Mouse (Mus musculus) Patski (cell line): ENCODE results near the gene Nosip. TPM values are rescaled to one million over a fixed set of nuclear protein-coding genes. Genes with fewer than 3 reads are reported as not detected.

ENCODE experiments used
- ATAC-seq: fragments of 100-300 bp; one replicate; pipeline ENCODE4 v1.8.0; 2021
- CTCF ChIA-PET: fragments of 350-600 bp; sonication (Branson Sonifier 250); formaldehyde crosslinking; loops from one replicate; lab custom pipeline; 2022; ENCODE audit warnings: inconsistent platforms; lab: Charles Lee
- POLR2A ChIA-PET: fragments of 350-600 bp; sonication (Branson Sonifier 250); formaldehyde crosslinking; loops from one replicate; lab custom pipeline; 2022; ENCODE audit warnings: antibody characterized with exemption, inconsistent platforms; lab: Charles Lee
- DNase-seq: peaks from one replicate; pipeline ENCODE4 v3.0.0-alpha.2; 2011; ENCODE audit warnings: low read depth, low spot score
- H3K27me3 ChIP-seq: fragments of 371-371 bp; one replicate; pipeline ENCODE4 v1.5.1; 2021
- CTCF ChIP-seq: fragments of 100-300 bp; IDR thresholded peaks from one replicate; pipeline ENCODE4 v1.5.1; 2021
- in situ Hi-C: fragments of 300-500 bp; cut with MboI; formaldehyde crosslinking; loops from 3 replicates; pipeline ENCODE4 v1.11.1; 2018; ENCODE audit warnings: low pct_unique_long_range_greater_than_20kb, mixed read lengths
- polyA plus RNA-seq: library from polyadenylated mRNA; unstranded; gene quantifications from one replicate; pipeline ENCODE4 v1.2.3, GENCODE M21; 2021

Gene Nosip
- polyA plus RNA-seq, 1 experiment from 2014 or later: 77.4 TPM

DNA sequence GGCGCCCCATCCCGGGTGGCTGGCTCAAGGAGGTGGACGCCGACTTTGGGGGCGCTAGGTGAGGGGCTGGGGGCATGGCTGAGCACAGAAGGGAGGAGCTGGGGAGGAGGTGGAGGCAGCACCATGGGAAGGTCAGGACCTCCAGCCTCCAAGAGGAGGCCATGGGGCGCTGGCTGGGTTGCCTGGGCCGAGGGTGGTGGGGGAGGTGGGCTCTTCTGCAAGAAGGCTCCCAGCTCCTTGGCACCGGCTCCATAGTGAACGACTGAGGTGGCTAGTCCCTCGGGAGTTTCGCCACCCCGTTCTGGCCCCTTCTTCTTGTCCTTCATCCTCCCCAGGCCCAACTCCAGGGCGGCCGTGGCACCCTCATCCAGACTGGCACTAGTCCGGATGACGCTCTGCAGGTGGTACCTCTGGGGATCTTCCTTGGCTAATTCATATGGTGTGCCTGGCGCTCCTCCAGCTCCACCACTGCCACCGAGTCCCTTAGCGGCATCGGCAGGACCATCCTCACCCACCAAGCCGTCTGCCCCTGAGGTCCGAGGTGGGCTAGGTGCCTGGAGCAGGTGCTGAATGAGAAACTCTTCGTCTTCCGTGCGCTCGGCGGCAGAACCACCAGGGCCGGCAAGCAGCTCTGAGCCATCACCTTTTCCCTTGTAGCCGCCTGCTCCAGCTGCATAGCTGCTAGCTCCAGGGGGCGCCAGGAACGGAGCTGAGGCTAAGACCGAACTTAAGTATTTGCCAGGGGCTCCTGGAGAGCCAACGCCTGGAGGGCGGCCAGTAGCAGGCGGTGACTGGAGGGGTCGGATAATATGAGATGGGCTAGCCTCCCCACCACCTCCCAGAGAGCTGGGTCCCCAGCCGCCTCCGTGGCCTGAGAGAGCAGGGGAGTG lies 14.0 kb upstream of the Nosip start:
- no peak for DNase-seq
- H3K27me3 ChIP-seq: no peaks in the 10 kb centered on the region
- POLR2A ChIA-PET: interaction anchor here (0.8 to 1.9 kb wide), 3 partner anchors 9 to 25 kb away, joined by 3 to 5 read pairs (median 3); no protein-coding TSS in a partner anchor
- CTCF ChIA-PET: no interaction called here
- no peak for ATAC-seq
- in situ Hi-C loops: no loop called here
- no peak for TF ChIP-seq CTCF

DNA sequence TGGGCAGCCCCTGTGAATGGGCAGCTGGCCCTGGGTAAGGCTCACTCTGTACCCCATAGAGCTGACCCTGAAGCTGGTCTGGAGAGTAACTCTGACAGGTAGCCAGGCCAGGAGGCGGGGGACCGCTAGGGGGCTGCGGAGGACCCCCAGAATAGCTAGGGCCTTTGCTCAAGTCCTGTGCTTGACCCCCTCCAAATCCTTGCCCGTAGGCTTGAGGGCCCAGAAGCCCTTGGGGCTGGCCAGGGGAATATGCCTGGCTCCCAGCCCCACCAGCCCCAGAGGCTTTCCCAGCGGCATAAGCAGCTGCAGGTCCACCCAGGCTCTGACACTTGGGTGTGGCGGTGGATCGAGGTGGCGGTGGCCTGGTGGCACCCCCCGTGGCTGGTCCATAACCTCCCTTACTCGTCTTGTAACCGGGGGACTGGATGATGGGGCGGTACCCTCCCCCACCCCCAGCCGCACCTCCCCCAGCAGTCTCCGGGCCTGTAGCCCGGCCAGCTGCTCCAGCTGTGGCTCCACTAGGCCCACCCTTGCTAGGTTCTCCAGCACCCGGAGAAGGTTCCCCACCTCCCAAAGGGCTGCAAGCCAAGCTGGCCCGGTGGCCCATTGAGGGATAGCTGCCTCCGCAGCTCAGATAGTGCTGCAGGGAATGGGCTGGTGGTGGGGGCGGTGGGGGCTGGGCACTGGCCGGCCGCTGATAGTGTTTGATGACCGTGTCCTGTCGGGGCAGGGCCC lies 13.1 kb upstream of the Nosip start:
- H3K27me3 ChIP-seq: no peaks in the 10 kb centered on the region
- ATAC-seq (no peak), DNase-seq (no peak)
- no peak for TF ChIP-seq CTCF
- in situ Hi-C loops: no loop called here
- ChIA-PET CTCF (no interaction called here), POLR2A (interaction anchor here (0.9 to 1.9 kb wide), 2 partner anchors 10 to 26 kb away, joined by 3 to 5 read pairs; no protein-coding TSS in a partner anchor)

DNA sequence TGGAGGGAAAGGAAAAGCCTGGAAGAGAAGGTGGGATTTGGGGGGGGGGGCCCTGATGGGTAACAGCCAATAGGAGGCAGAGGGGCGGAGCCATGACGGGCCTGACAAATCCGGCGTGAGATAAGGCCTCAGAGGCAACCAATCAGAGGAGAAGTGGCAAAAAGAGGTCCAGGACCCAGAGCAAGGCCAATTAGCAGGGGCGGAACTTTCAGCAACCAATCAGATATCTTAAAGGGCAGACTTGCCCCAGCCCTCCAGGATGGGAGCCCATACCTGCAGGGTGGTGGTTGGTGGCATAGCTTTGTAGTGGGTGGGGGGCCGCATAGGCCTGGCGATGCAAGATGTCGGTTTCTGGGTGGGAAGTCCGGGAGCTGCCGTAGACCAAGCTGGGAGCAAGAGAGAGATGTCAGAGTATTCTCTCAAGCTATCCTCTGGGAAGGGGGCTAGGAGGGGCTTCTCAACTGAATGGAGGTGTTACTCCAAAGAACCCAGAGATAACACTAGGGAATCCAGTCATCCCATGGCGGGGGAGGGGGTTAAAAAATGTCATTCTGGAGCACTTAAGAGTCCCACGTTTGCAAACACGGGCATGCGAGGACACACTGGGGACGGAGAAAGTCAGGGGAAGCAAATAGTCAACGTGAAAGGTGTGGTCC lies 11.2 kb upstream of the Nosip start:
- ATAC-seq (peak; percentile 36), DNase-seq (no peak)
- H3K27me3 ChIP-seq: no peaks in the 10 kb centered on the region
- in situ Hi-C loops: no loop called here
- no peak for TF ChIP-seq CTCF
- CTCF ChIA-PET: no interaction called here
- POLR2A ChIA-PET: interaction anchor here (1.1 kb wide), 2 partner anchors 24 to 55 kb away, joined by 3 read pairs; no protein-coding TSS in a partner anchor

DNA sequence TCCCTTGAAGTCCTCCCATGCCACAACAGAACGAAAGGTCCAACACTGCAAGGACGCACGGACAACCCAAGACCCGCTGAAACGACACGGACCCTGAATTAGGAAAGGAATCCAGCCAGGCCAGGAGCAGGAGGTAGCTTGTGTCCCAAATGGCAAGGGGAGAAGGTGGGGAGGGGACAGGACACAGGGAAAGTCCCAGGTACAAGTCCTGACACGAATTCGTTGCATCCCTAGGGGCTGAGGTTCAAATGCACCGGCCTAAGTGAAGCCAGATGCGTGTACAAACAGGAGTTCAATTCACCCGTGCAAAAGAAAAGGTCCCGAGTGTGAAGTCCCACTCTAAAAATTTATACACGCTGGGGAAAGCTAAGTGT lies 10.6 kb upstream of the Nosip start:
- ATAC-seq (no peak), DNase-seq (no peak)
- in situ Hi-C loops: no loop called here
- no peaks in the 10 kb centered on the region for H3K27me3 ChIP-seq
- TF ChIP-seq CTCF: no peak
- POLR2A ChIA-PET: interaction anchor here (0.6 to 1.1 kb wide), 3 partner anchors 11 to 55 kb away, joined by 3 read pairs; partner anchors contain the start of genes Nosip and Prrg2
- CTCF ChIA-PET: no interaction called here

DNA sequence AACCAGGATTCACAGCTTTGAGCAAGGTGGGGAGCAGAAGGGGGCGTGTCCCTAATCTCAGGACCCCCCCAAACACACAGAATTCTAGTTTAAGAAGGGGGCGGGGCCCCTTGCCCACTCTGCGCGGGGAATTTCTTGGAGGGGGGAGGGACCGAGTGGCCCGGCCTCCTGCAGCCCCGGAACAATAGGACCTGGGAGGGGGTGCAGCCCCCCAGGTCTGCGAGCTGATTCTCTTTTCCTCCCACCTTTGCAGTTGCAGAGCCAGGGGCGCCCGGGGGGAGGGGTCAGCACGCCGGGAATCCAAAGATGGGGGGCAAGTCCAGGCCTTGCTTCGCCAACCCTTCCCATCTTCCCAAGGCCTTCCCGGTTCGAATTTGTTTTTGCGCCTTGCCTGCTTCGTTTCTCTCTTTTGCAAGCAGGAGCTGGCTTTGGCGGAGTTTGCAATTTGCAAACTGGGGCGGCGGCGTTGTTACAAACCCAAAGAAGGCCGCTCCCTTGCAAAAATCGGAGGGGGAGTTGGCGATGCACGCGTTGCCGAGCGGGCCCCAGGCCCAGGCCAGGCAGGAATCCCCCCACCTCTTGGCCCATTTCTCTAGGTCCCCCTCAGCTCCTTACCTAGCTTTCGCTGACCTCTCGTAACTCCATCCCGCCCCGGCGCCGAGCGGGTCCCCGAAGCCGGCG lies 9.9 kb upstream of the Nosip start:
- no peaks in the 10 kb centered on the region for H3K27me3 ChIP-seq
- in situ Hi-C loops: no loop called here
- ChIA-PET POLR2A (interaction anchor here (0.6 to 1.7 kb wide), 6 partner anchors 10 to 56 kb away, joined by 3 to 5 read pairs (median 3); partner anchors contain the start of genes Nosip and Prrg2), CTCF (no interaction called here)
- TF ChIP-seq CTCF: no peak
- DNase-seq: no peak
- ATAC-seq: no peak

DNA sequence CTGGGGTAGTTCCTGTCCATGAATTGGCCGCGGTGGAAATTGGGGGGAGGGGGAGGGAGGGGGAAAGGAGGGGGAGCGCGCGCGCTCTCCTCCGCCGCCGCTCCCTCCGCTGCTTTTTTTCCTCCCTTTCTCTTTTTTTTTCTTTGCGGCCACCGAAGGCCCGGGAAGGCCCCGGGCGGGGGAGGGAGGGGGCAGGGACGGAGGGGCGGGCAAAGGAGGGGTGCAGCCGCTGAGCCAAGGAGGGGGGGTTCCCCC lies 9.4 kb upstream of the Nosip start, which contains the start of gene Prr12:
Prr12 (minus strand) TSS at position 20 of the 255 bp plus-strand sequence.
- H3K27me3 ChIP-seq: no peaks in the 10 kb centered on the region
- CTCF ChIA-PET: no interaction called here
- TF ChIP-seq CTCF: no peak
- POLR2A ChIA-PET: interaction anchor here (0.8 to 1.7 kb wide), 3 partner anchors 15 to 36 kb away, joined by 3 to 5 read pairs (median 4); no protein-coding TSS in a partner anchor
- DNase-seq (no peak), ATAC-seq (peak; percentile 6)
- in situ Hi-C loops: no loop called here

DNA sequence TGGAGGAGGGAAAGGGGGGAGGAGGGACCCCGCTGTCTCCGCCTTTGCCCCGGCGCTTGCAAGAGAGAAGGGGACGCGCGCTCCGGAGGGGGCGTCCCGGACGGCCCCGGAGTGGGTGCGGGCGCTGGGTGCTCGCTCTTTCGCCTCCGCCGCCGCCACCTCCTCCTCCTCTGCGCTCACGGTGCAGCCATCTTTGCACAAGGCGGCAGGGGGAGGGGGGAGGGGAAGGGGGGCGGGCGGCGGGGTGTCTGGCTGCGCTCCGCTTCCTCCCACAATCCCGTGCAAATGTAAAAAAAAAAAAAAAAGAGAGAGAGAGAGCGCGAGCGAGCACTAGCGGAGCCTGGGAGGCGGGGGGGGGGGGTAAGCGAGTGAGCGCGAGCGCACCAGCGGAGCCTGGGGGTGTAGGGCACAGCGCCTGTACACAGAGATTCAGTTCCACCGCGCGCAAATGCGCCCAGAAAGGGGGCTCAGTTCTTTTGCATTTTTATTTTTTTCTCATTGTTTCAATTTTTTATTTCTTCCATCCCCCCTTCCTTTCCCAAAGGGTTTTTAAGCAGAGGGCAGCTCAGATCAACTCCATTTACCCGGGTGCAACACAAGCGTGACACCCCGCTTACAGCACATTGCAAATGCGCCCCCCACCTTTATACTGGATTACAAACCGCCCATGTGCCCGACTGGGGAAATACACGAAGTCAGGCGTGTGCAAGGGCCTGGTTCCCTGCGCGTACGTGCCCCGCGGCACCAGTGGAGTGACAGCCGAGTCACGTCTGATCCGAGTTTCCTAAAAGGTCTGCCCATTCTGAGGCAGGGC lies 8.9 kb upstream of the Nosip start:
- DNase-seq: no peak
- POLR2A ChIA-PET: interaction anchor here (1.0 to 1.7 kb wide), 4 partner anchors 15 to 36 kb away, joined by 3 to 5 read pairs (median 4); no protein-coding TSS in a partner anchor

DNA sequence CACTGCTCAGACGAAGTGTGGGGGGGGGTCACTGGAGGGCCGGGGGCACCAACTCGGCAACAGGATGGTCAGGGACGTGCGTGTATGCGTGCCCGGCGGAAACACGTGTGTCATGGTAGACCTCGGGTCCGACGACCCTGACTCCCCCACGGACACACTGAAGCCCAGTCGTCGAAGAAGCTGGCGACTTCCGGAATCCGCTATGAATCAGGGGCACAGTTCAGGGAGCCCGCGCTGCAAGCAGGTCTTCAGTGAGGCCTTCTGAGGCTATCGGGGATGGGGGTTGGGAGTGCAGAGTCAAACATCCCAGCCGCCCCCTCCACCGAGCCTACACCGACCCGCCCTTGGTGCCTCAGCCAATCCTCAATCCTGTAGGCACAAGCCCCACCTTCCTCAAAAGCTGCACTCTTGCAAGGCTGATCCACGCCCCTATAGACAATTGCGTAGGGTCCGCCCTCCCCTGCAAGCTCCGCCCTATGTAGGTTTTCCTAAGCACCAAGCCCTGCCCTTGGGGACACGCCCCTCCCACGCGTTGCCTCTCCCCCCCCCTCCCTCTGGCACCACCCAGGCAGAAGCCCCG lies 8.2 kb upstream of the Nosip start:
- ChIA-PET CTCF (interaction anchor here (1.0 to 1.2 kb wide), 2 partner anchors 15 to 16 kb away, joined by 5 to 7 read pairs; no protein-coding TSS in a partner anchor), POLR2A (interaction anchor here (1.0 to 1.1 kb wide), 2 partner anchors 18 to 21 kb away, joined by 3 to 5 read pairs; no protein-coding TSS in a partner anchor)
- peak; percentile 81 for ATAC-seq
- no peaks in the 10 kb centered on the region for H3K27me3 ChIP-seq
- DNase-seq: peak; percentile 87
- TF ChIP-seq CTCF: no peak
- in situ Hi-C loops: no loop called here

More for the DNA sequence above, 8.9 kb upstream of the Nosip start:
- TF ChIP-seq CTCF: no peak
- CTCF ChIA-PET: interaction anchor here (1.0 to 1.2 kb wide), 2 partner anchors 15 kb away, joined by 5 to 7 read pairs; no protein-coding TSS in a partner anchor
- peak; percentile 14 for ATAC-seq
- in situ Hi-C loops: no loop called here
- H3K27me3 ChIP-seq: no peaks in the 10 kb centered on the region
